Mouse (Mus musculus) E14TG2a.4 (cell line): Measurements from ENCODE around the gene Gm28434.

Experiments used
- H3K27me3 ChIP-seq: 2 replicates; pipeline ENCODE4 v1.6.1; 2014; ENCODE audit warnings: low read length, control low read depth; ENCODE audit not compliant: insufficient read depth
- H3K36me3 ChIP-seq: 2 replicates; pipeline ENCODE4 v1.6.1; 2014; ENCODE audit warnings: low read length, control low read depth; ENCODE audit not compliant: insufficient read depth
- H3K4me1 ChIP-seq: replicated peaks from 2 replicates; pipeline ENCODE4 v1.6.1; 2014; ENCODE audit warnings: low read depth, low read length, control low read depth
- H3K4me3 ChIP-seq: replicated peaks from 2 replicates; pipeline ENCODE4 v1.5.1; 2014; ENCODE audit warnings: mild to moderate bottlenecking, low read length
- H3K9me3 ChIP-seq: 2 replicates; pipeline ENCODE4 v1.6.1; 2014; ENCODE audit warnings: low read length, control low read depth
- CTCF ChIP-seq: conservative IDR thresholded peaks from 2 replicates; pipeline ENCODE4 v1.5.1; 2014; ENCODE audit warnings: low read length
- NANOG ChIP-seq: IDR thresholded peaks from 2 replicates; pipeline ENCODE4 v1.6.1; 2014; ENCODE audit warnings: borderline replicate concordance, low read length, mixed read lengths
- POU5F1 ChIP-seq: IDR thresholded peaks from 2 replicates; pipeline ENCODE4 v1.6.1; 2014; ENCODE audit warnings: low read length, borderline replicate concordance

Gm28434 gene

GRCm38 (mm10) chr5:87969201-87969600 is at the start of gene Gm28434, which contains the start of gene 2310003L06Rik:
Gm28434 (plus strand) TSS chr5:87969517.
2310003L06Rik (plus strand) TSS chr5:87969459.
- no peak for TF ChIP-seq POU5F1
- no peak for TF ChIP-seq CTCF
- TF ChIP-seq NANOG = no peak
- Histone ChIP-seq H3K9me3 (peaks cover under 1% of the 10 kb centered on the region; the same call in 1 of the 2 replicates), H3K4me1 (peaks cover 11% of the 10 kb centered on the region), H3K27me3 (no peaks in the 10 kb centered on the region), H3K36me3 (no peaks in the 10 kb centered on the region), H3K4me3 (no peak within 1 kb of the TSS)

GRCm38 (mm10) chr5:87925372-87925771 is 43.9 kb upstream of the Gm28434 start, which contains the start of gene Csn3:
Csn3 (plus strand) TSS chr5:87925579.
- no peak within 1 kb of the TSS for H3K4me3 ChIP-seq
- H3K9me3 ChIP-seq = peaks cover 6% of the 10 kb centered on the region
- no peaks in the 10 kb centered on the region for H3K36me3 ChIP-seq
- no peaks in the 10 kb centered on the region for H3K27me3 ChIP-seq
- H3K4me1 ChIP-seq = 0 out of 2 replicates have a peak, but pooled peaks cover 3% of the 10 kb centered on the region
- TF ChIP-seq NANOG = no peak

GRCm38 (mm10) chr5:87931603-87932002 is 37.7 kb upstream of the Gm28434 start:
- H3K9me3 ChIP-seq = peaks cover 6% of the 10 kb centered on the region
- H3K27me3 ChIP-seq = no peaks in the 10 kb centered on the region
- no peaks in the 10 kb centered on the region for H3K36me3 ChIP-seq
- peaks cover 10% of the 10 kb centered on the region for H3K4me1 ChIP-seq
- H3K4me3 ChIP-seq = no peak overlapping the region
- TF ChIP-seq POU5F1 (no peak), NANOG (peak; percentile 89), CTCF (no peak)

- no peak overlapping the region for H3K4me3 ChIP-seq
- no peaks in the 10 kb centered on the region for H3K36me3 ChIP-seq
- TF ChIP-seq NANOG = no peak
- TF ChIP-seq CTCF = no peak; the same call in 1 of the 2 replicates
- no peak for TF ChIP-seq POU5F1
- H3K4me1 ChIP-seq = no peaks in the 10 kb centered on the region
- H3K9me3 ChIP-seq = no peaks in the 10 kb centered on the region; the same call in 1 of the 2 replicates
- no peaks in the 10 kb centered on the region for H3K27me3 ChIP-seq
Observed at GRCm38 (mm10) chr5:87940752-87941151, 28.6 kb upstream of the Gm28434 start.

- H3K4me3 ChIP-seq = no peak overlapping the region
- TF ChIP-seq CTCF = no peak
- TF ChIP-seq POU5F1 = no peak
- no peak for TF ChIP-seq NANOG
Observed at GRCm38 (mm10) chr5:87942515-87942914, 26.8 kb upstream of the Gm28434 start.

GRCm38 (mm10) chr5:87951836-87952235 is 17.5 kb upstream of the Gm28434 start:
- TF ChIP-seq POU5F1 (no peak), NANOG (peak; percentile 36; the same call in 1 of the 2 replicates)
- no peaks in the 10 kb centered on the region for H3K36me3 ChIP-seq
- H3K27me3 ChIP-seq = no peaks in the 10 kb centered on the region

More at GRCm38 (mm10) chr5:87942515-87942914, 26.8 kb upstream of the Gm28434 start:
- H3K9me3 ChIP-seq = no peaks in the 10 kb centered on the region
- H3K27me3 ChIP-seq = no peaks in the 10 kb centered on the region
- no peaks in the 10 kb centered on the region for H3K36me3 ChIP-seq
- H3K4me1 ChIP-seq = no peaks in the 10 kb centered on the region

GRCm38 (mm10) chr5:87979139-87979538 is 9.8 kb downstream of the Gm28434 start, which contains the start of gene Cabs1:
Cabs1 (plus strand) TSS chr5:87979439.
- TF ChIP-seq NANOG (no peak), POU5F1 (no peak), CTCF (no peak)
- H3K4me3 ChIP-seq = no peak within 1 kb of the TSS
- H3K36me3 ChIP-seq = no peaks in the 10 kb centered on the region
- H3K9me3 ChIP-seq = no peaks in the 10 kb centered on the region
- no peaks in the 10 kb centered on the region for H3K4me1 ChIP-seq
- no peaks in the 10 kb centered on the region for H3K27me3 ChIP-seq

More at GRCm38 (mm10) chr5:87951836-87952235, 17.5 kb upstream of the Gm28434 start:
- H3K4me1 ChIP-seq = peaks cover 21% of the 10 kb centered on the region
- H3K4me3 ChIP-seq = no peak overlapping the region
- no peaks in the 10 kb centered on the region for H3K9me3 ChIP-seq

- H3K36me3 ChIP-seq = no peaks in the 10 kb centered on the region
- H3K4me3 ChIP-seq = no peak overlapping the region
- H3K4me1 ChIP-seq = no peaks in the 10 kb centered on the region
- TF ChIP-seq CTCF = no peak
- no peak for TF ChIP-seq POU5F1
- no peak for TF ChIP-seq NANOG
- H3K9me3 ChIP-seq = no peaks in the 10 kb centered on the region
- H3K27me3 ChIP-seq = no peaks in the 10 kb centered on the region
Observed at GRCm38 (mm10) chr5:87982468-87983214, 13.3 kb downstream of the Gm28434 start.

GRCm38 (mm10) chr5:88002249-88002648 is 32.9 kb downstream of the Gm28434 start, which contains the start of gene Smr3a:
Smr3a (plus strand) TSS chr5:88002549.
- no peaks in the 10 kb centered on the region for H3K9me3 ChIP-seq

More at GRCm38 (mm10) chr5:88002249-88002648, 32.9 kb downstream of the Gm28434 start, which contains the start of gene Smr3a:
- H3K27me3 ChIP-seq = no peaks in the 10 kb centered on the region
- no peaks in the 10 kb centered on the region for H3K36me3 ChIP-seq
- H3K4me3 ChIP-seq = no peak within 1 kb of the TSS
- peaks cover 9% of the 10 kb centered on the region for H3K4me1 ChIP-seq
- TF ChIP-seq NANOG = no peak
